Mouse (Mus musculus) liver, postnatal 0 days (tissue): ENCODE results near the gene Hba-a2. TPM values are rescaled to one million over a fixed set of nuclear protein-coding genes. Genes with fewer than 3 reads are reported as not detected.
A peak's percentile ranks its signal among the peaks of the same experiment; 100 is the strongest.

Experiments
- ATAC-seq: fragments of 200-750 bp; cut with Nextera tagmentation; 2 replicates; pipeline ENCODE4 v1.8.0; 2017; ENCODE audit warnings: mild to moderate bottlenecking, moderate library complexity
- DNase-seq: peaks from one replicate; pipeline ENCODE4 v3.0.0-alpha.2; 2016
- H3K27ac ChIP-seq: fragments of 300-500 bp; sonication (generic); 2 replicates; pipeline ENCODE4 v1.5.1; 2014; ENCODE audit warnings: antibody characterized with exemption, moderate library complexity, mild to moderate bottlenecking, low read depth
- H3K27me3 ChIP-seq: fragments of 300-500 bp; sonication (generic); 2 replicates; pipeline ENCODE4 v1.6.1; 2014; ENCODE audit warnings: low read length, control low read depth, mixed read lengths; ENCODE audit not compliant: insufficient read depth
- H3K36me3 ChIP-seq: fragments of 300-500 bp; sonication (generic); replicated peaks from 2 replicates; pipeline ENCODE4 v1.6.1; 2014; ENCODE audit warnings: mild to moderate bottlenecking, control low read depth, low read length, moderate library complexity, mixed read lengths; ENCODE audit not compliant: insufficient read depth
- H3K4me1 ChIP-seq: fragments of 300-500 bp; sonication (generic); 2 replicates; pipeline ENCODE4 v1.6.1; 2014; ENCODE audit warnings: antibody characterized with exemption, mild to moderate bottlenecking, control low read depth; ENCODE audit not compliant: insufficient read depth
- H3K4me2 ChIP-seq: fragments of 300-500 bp; sonication (generic); 2 replicates; pipeline ENCODE4 v1.6.1; 2014; ENCODE audit warnings: low read depth, mild to moderate bottlenecking, low read length, moderate library complexity, mixed read lengths
- H3K4me3 ChIP-seq: fragments of 300-500 bp; sonication (generic); 2 replicates; pipeline ENCODE4 v1.5.1; 2014; ENCODE audit warnings: low read depth, low read length
- H3K9ac ChIP-seq: fragments of 300-500 bp; sonication (generic); replicated peaks from 2 replicates; pipeline ENCODE4 v1.6.1; 2014; ENCODE audit warnings: mild to moderate bottlenecking, moderate library complexity
- H3K9me3 ChIP-seq: fragments of 300-500 bp; sonication (generic); 2 replicates; pipeline ENCODE4 v1.6.1; 2016; ENCODE audit warnings: mild to moderate bottlenecking, control low read depth, low read length, mixed read lengths
- CTCF ChIP-seq: sonication (generic); IDR thresholded peaks from 2 replicates; pipeline ENCODE4 v1.5.1; 2016; ENCODE audit warnings: antibody characterized with exemption, low read depth
- EP300 ChIP-seq: IDR thresholded peaks from 2 replicates; pipeline ENCODE4 v1.6.1; 2016; ENCODE audit warnings: antibody characterized with exemption, low read depth, mild to moderate bottlenecking
- WGBS: fragments of 180-500 bp; shearing (Covaris S2); extraction: QIAGEN DNeasy Blood & Tissue Kit; methylation state at CpG from one replicate; pipeline ENCODE4 v1.1.7; 2014; ENCODE audit not compliant: insufficient replicate concordance; 5-methylcytosine and 5-hydroxymethylcytosine counted together
- polyA plus RNA-seq: library from polyadenylated mRNA; unstranded; fragments of >200 nt; fragmentation: Nextera tagmentation; extraction: Ambion mirVana; gene quantifications from 2 replicates; pipeline ENCODE4 v1.2.1, GENCODE M21; 2015

Hba-a2 gene
- polyA plus RNA-seq, 1 experiment from 2014 or later = 64,656 TPM

DNA sequence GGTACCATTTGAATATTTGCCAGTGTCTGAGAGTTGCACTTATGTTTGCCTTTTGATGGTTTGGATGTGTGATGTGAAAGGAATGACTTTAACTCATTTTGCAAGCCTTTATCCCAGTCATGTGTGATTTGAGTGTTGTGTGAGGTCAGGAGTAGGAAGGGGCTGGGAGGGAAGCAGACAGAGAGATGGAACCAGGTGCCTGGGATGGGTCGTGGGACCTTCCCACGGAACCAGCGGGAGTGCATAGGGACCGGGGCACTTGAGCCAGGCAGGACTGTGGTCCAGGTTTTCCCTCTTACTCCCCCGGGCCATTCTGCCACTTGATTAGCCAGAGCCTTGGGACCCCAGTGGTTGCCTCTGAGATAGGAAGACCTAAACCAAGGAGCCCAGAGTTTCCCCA lies 28.3 kb upstream of the Hba-a2 start:
- TF ChIP-seq EP300 (0 out of 2 replicates have a peak, but pooled peaks have one; percentile 9), CTCF (no peak)
- no peaks in the 10 kb centered on the region for H3K9me3 ChIP-seq
- DNase-seq = no peak
- peak overlapping the region; percentile 97 for H3K27ac ChIP-seq
- H3K9ac ChIP-seq = peak overlapping the region; percentile 93
- peak overlapping the region; percentile 76 for H3K4me3 ChIP-seq
- H3K4me1 ChIP-seq = peaks cover 35% of the 10 kb centered on the region
- H3K36me3 ChIP-seq = no peaks in the 10 kb centered on the region
- peak; percentile 40 for ATAC-seq
- WGBS = 23% methylated on average over 5 of the region's 5 CpGs
- peak overlapping the region; percentile 89 for H3K4me2 ChIP-seq
- H3K27me3 ChIP-seq = no peaks in the 10 kb centered on the region

DNA sequence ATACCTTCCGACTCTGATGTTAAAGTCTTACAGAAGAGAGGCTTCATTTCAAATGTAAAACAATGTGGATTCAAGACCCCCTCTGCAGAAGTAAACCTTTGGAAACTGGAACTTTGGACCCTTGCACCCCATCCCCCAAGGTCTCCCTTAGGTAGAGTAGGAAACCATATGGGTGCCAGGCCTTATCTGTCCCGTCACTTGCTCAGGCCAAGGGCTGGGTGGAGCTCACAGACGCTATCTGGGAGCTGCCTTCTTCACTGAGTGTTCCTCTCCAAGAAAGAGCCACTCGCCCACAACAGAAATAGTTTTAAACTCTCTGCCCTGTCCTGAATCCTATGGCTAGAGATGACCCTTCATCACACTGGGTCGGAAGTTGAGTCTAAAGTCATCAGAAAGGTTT lies 27.3 kb upstream of the Hba-a2 start:
- TF ChIP-seq CTCF = no peak
- TF ChIP-seq EP300 = peak; percentile 98
- H3K9me3 ChIP-seq = no peaks in the 10 kb centered on the region
- no peaks in the 10 kb centered on the region for H3K27me3 ChIP-seq
- DNase-seq (peak; percentile 71), ATAC-seq (peak; percentile 76)
- peak overlapping the region; percentile 97 for H3K27ac ChIP-seq
- H3K4me3 ChIP-seq = no peak overlapping the region
- H3K9ac ChIP-seq = peak overlapping the region; percentile 93
- peak overlapping the region; percentile 89 for H3K4me2 ChIP-seq
- 61% methylated on average over 5 of the region's 5 CpGs for WGBS
- H3K36me3 ChIP-seq = no peaks in the 10 kb centered on the region
- H3K4me1 ChIP-seq = peaks cover 35% of the 10 kb centered on the region

GRCm38 (mm10) chr11:32271178-32271577 lies 25.1 kb upstream of the Hba-a2 start:
- H3K4me2 ChIP-seq = no peak overlapping the region
- H3K9ac ChIP-seq = no peak overlapping the region
- H3K4me3 ChIP-seq = no peak overlapping the region
- whole genome bisulfite sequencing = 34% methylated on average over 4 of the region's 4 CpGs
- H3K27ac ChIP-seq = no peak overlapping the region
- H3K4me1 ChIP-seq = peaks cover 24% of the 10 kb centered on the region
- no peaks in the 10 kb centered on the region for H3K36me3 ChIP-seq
- ATAC-seq (no peak), DNase-seq (no peak)
- TF ChIP-seq EP300 (no peak), CTCF (no peak)
- no peaks in the 10 kb centered on the region for H3K27me3 ChIP-seq
- no peaks in the 10 kb centered on the region for H3K9me3 ChIP-seq

- peaks cover 19% of the 10 kb centered on the region; the same call in 1 of the 2 replicates for H3K27me3 ChIP-seq
- no peak for DNase-seq
- no peak within 1 kb of the TSS for H3K4me3 ChIP-seq
- TF ChIP-seq EP300 (no peak), CTCF (no peak)
- no peak within 1 kb of the TSS for H3K27ac ChIP-seq
- no peaks in the 10 kb centered on the region for H3K9me3 ChIP-seq
- no peaks in the 10 kb centered on the region for H3K36me3 ChIP-seq
- no peak within 1 kb of the TSS for H3K9ac ChIP-seq
- WGBS = 72% methylated on average over 3 of the region's 3 CpGs
- no peak for ATAC-seq
- H3K4me1 ChIP-seq = peaks cover 11% of the 10 kb centered on the region
- no peak within 1 kb of the TSS for H3K4me2 ChIP-seq
Measured at GRCm38 (mm10) chr11:32276347-32276746, 19.9 kb upstream of the Hba-a2 start, which contains the start of gene Hba-x. Hba-x (plus strand) TSS chr11:32276400.

- no peak for TF ChIP-seq CTCF
- TF ChIP-seq EP300 = no peak
- no peak overlapping the region for H3K27ac ChIP-seq
- ATAC-seq (no peak), DNase-seq (no peak)
- H3K4me1 ChIP-seq = peaks cover 18% of the 10 kb centered on the region
- no peaks in the 10 kb centered on the region for H3K36me3 ChIP-seq
- H3K4me3 ChIP-seq = no peak overlapping the region
- H3K9me3 ChIP-seq = no peaks in the 10 kb centered on the region
- H3K27me3 ChIP-seq = peaks cover 19% of the 10 kb centered on the region; the same call in 1 of the 2 replicates
- H3K4me2 ChIP-seq = no peak overlapping the region
- WGBS = 69% methylated on average over 21 of the region's 21 CpGs
- H3K9ac ChIP-seq = no peak overlapping the region
Measured at GRCm38 (mm10) chr11:32277736-32278457, 18.4 kb upstream of the Hba-a2 start.

GRCm38 (mm10) chr11:32278458-32278957 lies 17.8 kb upstream of the Hba-a2 start:
- H3K36me3 ChIP-seq = no peaks in the 10 kb centered on the region
- H3K4me2 ChIP-seq = no peak overlapping the region
- H3K27ac ChIP-seq = no peak overlapping the region
- H3K4me1 ChIP-seq = peaks cover 18% of the 10 kb centered on the region
- peaks cover 19% of the 10 kb centered on the region; the same call in 1 of the 2 replicates for H3K27me3 ChIP-seq
- H3K4me3 ChIP-seq = no peak overlapping the region
- 79% methylated on average over 12 of the region's 12 CpGs for WGBS
- ATAC-seq (no peak), DNase-seq (no peak)
- no peak for TF ChIP-seq EP300
- TF ChIP-seq CTCF = no peak
- H3K9ac ChIP-seq = no peak overlapping the region
- H3K9me3 ChIP-seq = no peaks in the 10 kb centered on the region
